Mouse (Mus musculus): Measurements from ENCODE around the gene Foxn3.

GRCm38 (mm10) chr12:99412496-99412895 lies 150.9 kb downstream of the Foxn3 start:
- TF ChIP-seq CTCF (IDR thresholded peaks at IDR 0.05; ENCODE audit: borderline replicate concordance, extremely low read depth, insufficient read depth, insufficient read length) (no peak), POLR2A (IDR thresholded peaks at IDR 0.05; ENCODE audit: borderline replicate concordance, extremely low read depth, insufficient read depth, insufficient read length, poor library complexity, severe bottlenecking) (no peak)
